Mouse (Mus musculus): Measurements from ENCODE around the gene Icos. TPM values are rescaled to one million over a fixed set of nuclear protein-coding genes. Genes with fewer than 3 reads are reported as not detected.

The Icos gene
- total RNA-seq, 1 experiment, result not detected

DNA sequence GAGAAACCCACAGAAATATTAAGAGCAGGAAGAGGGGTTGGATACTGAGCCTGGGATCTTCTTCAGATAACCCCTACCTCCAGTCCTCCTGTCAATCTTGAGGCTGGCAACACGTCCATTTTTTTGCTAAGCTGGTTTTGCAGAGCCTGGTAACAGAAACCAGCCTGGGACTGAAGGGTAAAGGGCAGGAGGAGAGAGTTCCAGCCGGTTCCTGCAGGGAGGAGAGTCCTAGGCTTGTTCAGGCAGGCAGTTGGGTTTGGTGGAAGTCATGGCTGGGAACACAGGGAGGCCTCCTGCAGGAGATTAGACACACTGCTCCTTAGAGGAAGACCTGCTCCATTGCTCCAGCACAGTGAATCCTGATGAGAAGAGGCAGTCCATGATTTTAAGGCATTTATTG lies 10.2 kb upstream of the Icos start:
- H3K4me1 ChIP-seq (ENCODE audit: control insufficient read depth in 2 of 2, insufficient read depth in 2 of 2, low read length in 2 of 2, poor library complexity in 1 of 2), result no peaks in the 10 kb centered on the region
- H3K36me3 ChIP-seq (ENCODE audit: control insufficient read depth, insufficient read depth, low read length, poor library complexity, severe bottlenecking), result no peaks in the 10 kb centered on the region
- no peak overlapping the region for H3K4me3 ChIP-seq (ENCODE audit: insufficient read depth in 1 of 2, low read depth in 1 of 2, low read length in 2 of 2, poor library complexity in 1 of 2, severe bottlenecking in 1 of 2)
- no peak overlapping the region for H3K9ac ChIP-seq (ENCODE audit: insufficient read depth, low read depth, low read length, poor library complexity, severe bottlenecking)
- no peak overlapping the region for H3K27ac ChIP-seq (ENCODE audit: insufficient read depth, low read depth, low read length, poor library complexity, severe bottlenecking)
- DNase-seq (ENCODE audit: low read depth, low spot score), result no peak
- in situ Hi-C loops (cut with MboI; ENCODE audit: low sequenced_read_pairs in 2 of 2, unreplicated experiment in 2 of 2), result no loop called here
- H3K9me3 ChIP-seq (ENCODE audit: control insufficient read depth, insufficient read depth, low read depth, low read length), result no peaks in the 10 kb centered on the region
- TF ChIP-seq MAFK (IDR thresholded peaks at IDR 0.05; ENCODE audit: insufficient read depth, low read depth, low read length) (no peak), ZNF384 (IDR thresholded peaks at IDR 0.05; ENCODE audit: low read depth, low read length) (no peak), HCFC1 (IDR thresholded peaks at IDR 0.05; ENCODE audit: borderline replicate concordance, insufficient read depth, low read length) (no peak), ZC3H11A (IDR thresholded peaks at IDR 0.05; ENCODE audit: borderline replicate concordance, low read depth, low read length) (no peak), CHD2 (IDR thresholded peaks at IDR 0.05; ENCODE audit: low read depth, low read length) (no peak)

DNA sequence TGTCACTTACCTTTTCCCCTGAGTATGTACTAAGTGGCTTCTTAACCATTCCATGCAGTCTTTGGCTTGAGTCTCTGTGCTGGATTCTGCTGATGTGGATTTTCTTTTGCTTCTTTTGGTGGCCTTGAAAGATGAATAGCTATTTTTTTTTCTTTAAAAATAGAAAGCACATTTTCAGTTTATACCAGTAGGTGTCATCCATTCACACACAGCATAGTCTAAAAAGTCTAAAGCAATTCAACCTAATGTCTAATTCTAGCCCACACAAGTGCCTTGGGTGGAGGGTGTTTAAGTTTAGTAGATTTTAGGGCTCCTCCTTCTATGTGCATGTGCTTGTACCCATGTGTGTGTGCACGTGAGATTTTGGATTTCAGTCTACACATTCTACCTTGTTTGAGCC lies 6.9 kb upstream of the Icos start:
- Histone ChIP-seq H3K4me3 (ENCODE audit: insufficient read depth in 1 of 2, low read depth in 1 of 2, low read length in 2 of 2, poor library complexity in 1 of 2, severe bottlenecking in 1 of 2) (no peak overlapping the region), H3K9ac (ENCODE audit: insufficient read depth, low read depth, low read length, poor library complexity, severe bottlenecking) (no peak overlapping the region), H3K4me1 (ENCODE audit: control insufficient read depth in 2 of 2, insufficient read depth in 2 of 2, low read length in 2 of 2, poor library complexity in 1 of 2) (no peaks in the 10 kb centered on the region), H3K27ac (ENCODE audit: insufficient read depth, low read depth, low read length, poor library complexity, severe bottlenecking) (no peak overlapping the region), H3K36me3 (ENCODE audit: control insufficient read depth, insufficient read depth, low read length, poor library complexity, severe bottlenecking) (no peaks in the 10 kb centered on the region), H3K9me3 (ENCODE audit: control insufficient read depth, insufficient read depth, low read depth, low read length) (no peaks in the 10 kb centered on the region)
- in situ Hi-C loops (cut with MboI; ENCODE audit: low sequenced_read_pairs in 2 of 2, unreplicated experiment in 2 of 2), result no loop called here
- TF ChIP-seq ZC3H11A (IDR thresholded peaks at IDR 0.05; ENCODE audit: borderline replicate concordance, low read depth, low read length) (no peak), CHD2 (IDR thresholded peaks at IDR 0.05; ENCODE audit: low read depth, low read length) (no peak), HCFC1 (IDR thresholded peaks at IDR 0.05; ENCODE audit: borderline replicate concordance, insufficient read depth, low read length) (no peak), ZNF384 (IDR thresholded peaks at IDR 0.05; ENCODE audit: low read depth, low read length) (no peak)
- DNase-seq (ENCODE audit: low read depth, low spot score), result no peak

DNA sequence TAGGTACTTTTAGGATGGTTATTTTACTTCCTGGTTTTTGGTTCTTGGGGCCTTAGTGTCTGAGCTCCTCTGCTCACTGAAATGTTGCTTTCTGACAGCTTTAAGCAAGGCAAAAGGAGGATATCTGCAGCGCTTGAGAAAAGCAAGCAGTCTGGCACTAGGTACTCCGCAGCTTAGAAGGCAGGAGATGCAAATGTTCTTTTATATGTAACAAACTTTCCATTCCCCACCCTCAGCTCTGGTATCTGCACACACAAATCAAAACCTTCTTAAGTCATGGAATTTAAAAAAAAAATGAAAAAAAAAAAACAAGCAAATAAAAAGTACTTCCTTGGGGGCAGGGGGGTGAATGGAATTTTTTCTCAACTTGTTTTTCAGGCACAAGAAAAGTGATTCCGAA lies 3.5 kb upstream of the Icos start:
- in situ Hi-C loops (cut with MboI; ENCODE audit: low sequenced_read_pairs in 2 of 2, unreplicated experiment in 2 of 2), result no loop called here
- Histone ChIP-seq H3K4me3 (ENCODE audit: insufficient read depth in 1 of 2, low read depth in 1 of 2, low read length in 2 of 2, poor library complexity in 1 of 2, severe bottlenecking in 1 of 2) (no peak overlapping the region), H3K9me3 (ENCODE audit: control insufficient read depth, insufficient read depth, low read depth, low read length) (no peaks in the 10 kb centered on the region), H3K36me3 (ENCODE audit: control insufficient read depth, insufficient read depth, low read length, poor library complexity, severe bottlenecking) (no peaks in the 10 kb centered on the region), H3K27ac (ENCODE audit: insufficient read depth, low read depth, low read length, poor library complexity, severe bottlenecking) (no peak overlapping the region), H3K9ac (ENCODE audit: insufficient read depth, low read depth, low read length, poor library complexity, severe bottlenecking) (no peak overlapping the region), H3K4me1 (ENCODE audit: control insufficient read depth in 2 of 2, insufficient read depth in 2 of 2, low read length in 2 of 2, poor library complexity in 1 of 2) (no peaks in the 10 kb centered on the region)
- TF ChIP-seq MAFK (IDR thresholded peaks at IDR 0.05; ENCODE audit: insufficient read depth, low read depth, low read length), result no peak
- TF ChIP-seq ZNF384 (IDR thresholded peaks at IDR 0.05; ENCODE audit: low read depth, low read length), result no peak
- TF ChIP-seq ZC3H11A (IDR thresholded peaks at IDR 0.05; ENCODE audit: borderline replicate concordance, low read depth, low read length), result no peak
- no peak for TF ChIP-seq CHD2 (IDR thresholded peaks at IDR 0.05; ENCODE audit: low read depth, low read length)
- DNase-seq (ENCODE audit: low read depth, low spot score), result no peak

DNA sequence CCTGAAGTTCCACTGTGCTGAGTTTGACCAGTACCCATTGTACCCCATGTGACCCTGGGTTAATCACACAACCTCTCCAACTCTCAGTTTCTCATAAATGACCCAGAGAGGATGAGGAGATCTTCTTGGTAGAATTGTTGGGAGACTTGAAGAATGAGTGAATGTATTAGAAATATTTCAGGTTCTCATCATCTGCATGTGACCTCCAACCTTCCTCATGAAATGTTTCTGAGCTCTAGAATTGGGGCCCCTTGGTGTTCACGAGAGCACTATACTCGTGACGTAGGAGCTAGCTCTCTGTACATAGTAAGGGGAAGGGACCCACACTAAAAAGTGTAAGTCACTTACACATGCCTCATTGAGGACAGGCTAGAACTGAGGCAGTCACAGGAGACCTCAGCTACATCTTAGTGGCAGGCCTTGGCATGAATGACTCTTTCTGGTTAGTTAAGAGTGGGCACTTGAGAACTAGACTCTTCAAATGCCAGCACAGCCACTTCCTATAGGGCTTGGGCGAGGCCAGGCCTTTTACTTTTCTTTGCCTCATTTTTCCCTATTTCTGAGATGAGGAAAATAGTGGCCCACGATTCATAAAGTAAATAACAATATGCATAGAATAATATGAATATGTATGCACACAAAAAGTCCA lies 2.0 kb upstream of the Icos start:
- Histone ChIP-seq H3K36me3 (ENCODE audit: control insufficient read depth, insufficient read depth, low read length, poor library complexity, severe bottlenecking) (no peaks in the 10 kb centered on the region), H3K4me3 (ENCODE audit: insufficient read depth in 1 of 2, low read depth in 1 of 2, low read length in 2 of 2, poor library complexity in 1 of 2, severe bottlenecking in 1 of 2) (no peak overlapping the region), H3K9ac (ENCODE audit: insufficient read depth, low read depth, low read length, poor library complexity, severe bottlenecking) (no peak overlapping the region), H3K9me3 (ENCODE audit: control insufficient read depth, insufficient read depth, low read depth, low read length) (no peaks in the 10 kb centered on the region), H3K4me1 (ENCODE audit: control insufficient read depth in 2 of 2, insufficient read depth in 2 of 2, low read length in 2 of 2, poor library complexity in 1 of 2) (no peaks in the 10 kb centered on the region), H3K27ac (ENCODE audit: insufficient read depth, low read depth, low read length, poor library complexity, severe bottlenecking) (no peak overlapping the region)
- no peak for TF ChIP-seq CHD2 (IDR thresholded peaks at IDR 0.05; ENCODE audit: low read depth, low read length)
- TF ChIP-seq HCFC1 (IDR thresholded peaks at IDR 0.05; ENCODE audit: borderline replicate concordance, insufficient read depth, low read length), result no peak
- TF ChIP-seq MAFK (IDR thresholded peaks at IDR 0.05; ENCODE audit: insufficient read depth, low read depth, low read length), result no peak
- TF ChIP-seq ZNF384 (IDR thresholded peaks at IDR 0.05; ENCODE audit: low read depth, low read length), result no peak
- no peak for TF ChIP-seq ZC3H11A (IDR thresholded peaks at IDR 0.05; ENCODE audit: borderline replicate concordance, low read depth, low read length)
- no peak for DNase-seq (ENCODE audit: low read depth, low spot score)
- in situ Hi-C loops (cut with MboI; ENCODE audit: low sequenced_read_pairs in 2 of 2, unreplicated experiment in 2 of 2), result no loop called here
